Mouse (Mus musculus) megakaryocyte, embryonic 14.5 days (primary cell): Measurements from ENCODE around the gene Vsx1.

ENCODE experiments used
- FLI1 ChIP-seq: IDR thresholded peaks from 2 replicates; pipeline ENCODE4 v1.6.1; 2012; ENCODE audit warnings: low read length, inconsistent platforms, mixed read lengths
- GATA1 ChIP-seq: IDR thresholded peaks from 3 replicates; pipeline ENCODE4 v1.6.1; 2012; ENCODE audit warnings: mixed read lengths, low read length, inconsistent platforms, borderline replicate concordance

- TF ChIP-seq GATA1 (no peak), FLI1 (no peak)
Observed at GRCm38 (mm10) chr2:150647681-150648299, 41.4 kb downstream of the Vsx1 start.
